Mouse (Mus musculus): ENCODE measurements around the gene Kpnb1.

- TF ChIP-seq POLR2A (IDR thresholded peaks at IDR 0.05; ENCODE audit: low read depth, low read length): no peak
- TF ChIP-seq CTCF (IDR thresholded peaks at IDR 0.05; ENCODE audit: extremely low read depth, insufficient read depth, insufficient read length, insufficient replicate concordance): peak; percentile 16; the same call in 1 of the 2 replicates
Measured at GRCm38 (mm10) chr11:97123282-97123890, 64.3 kb downstream of the Kpnb1 start.
